Mouse (Mus musculus) embryonic facial prominence, embryonic 14.5 days (tissue): Measurements from ENCODE around the gene 1700025G04Rik. TPM values are rescaled to one million over a fixed set of nuclear protein-coding genes. Genes with fewer than 3 reads are reported as not detected.

Experiments
- ATAC-seq: fragments of 200-750 bp; cut with Nextera tagmentation; 2 replicates; pipeline ENCODE4 v1.8.0; 2017; ENCODE audit warnings: low read depth, moderate number of reproducible peaks, moderate TSS enrichment
- DNase-seq: peaks from one replicate; pipeline ENCODE4 v3.0.0-alpha.2; 2015; ENCODE audit warnings: low spot score
- H3K27ac ChIP-seq: fragments of 300-500 bp; sonication (generic); replicated peaks from 2 replicates; pipeline ENCODE4 v1.5.1; 2014; ENCODE audit warnings: low read depth, mild to moderate bottlenecking, low read length, moderate library complexity
- H3K27me3 ChIP-seq: fragments of 300-500 bp; sonication (generic); replicated peaks from 2 replicates; pipeline ENCODE4 v1.6.1; 2014; ENCODE audit warnings: low read length; ENCODE audit not compliant: control insufficient read depth, insufficient read depth
- H3K36me3 ChIP-seq: fragments of 300-500 bp; sonication (generic); 2 replicates; pipeline ENCODE4 v1.6.1; 2014; ENCODE audit warnings: low read length, mixed read lengths; ENCODE audit not compliant: control insufficient read depth, insufficient read depth
- H3K4me1 ChIP-seq: fragments of 300-500 bp; sonication (generic); 2 replicates; pipeline ENCODE4 v1.6.1; 2014; ENCODE audit warnings: antibody characterized with exemption, low read length; ENCODE audit not compliant: control insufficient read depth, insufficient read depth
- H3K4me2 ChIP-seq: fragments of 300-500 bp; sonication (generic); 2 replicates; pipeline ENCODE4 v1.6.1; 2014; ENCODE audit warnings: low read depth, mild to moderate bottlenecking, low read length, moderate library complexity, mixed read lengths
- H3K4me3 ChIP-seq: fragments of 300-500 bp; sonication (generic); 2 replicates; pipeline ENCODE4 v1.5.1; 2014; ENCODE audit warnings: low read depth, mild to moderate bottlenecking, low read length
- H3K9ac ChIP-seq: fragments of 300-500 bp; sonication (generic); 2 replicates; pipeline ENCODE4 v1.6.1; 2014; ENCODE audit warnings: low read depth, mild to moderate bottlenecking, low read length, moderate library complexity, mixed read lengths
- H3K9me3 ChIP-seq: fragments of 300-500 bp; sonication (generic); 2 replicates; pipeline ENCODE4 v1.6.1; 2016; ENCODE audit warnings: low read length; ENCODE audit not compliant: control insufficient read depth
- WGBS: fragments of 180-500 bp; shearing (Covaris S2); extraction: QIAGEN DNeasy Blood & Tissue Kit; methylation state at CpG from one replicate; pipeline ENCODE4 v1.1.7; 2014; 5-methylcytosine and 5-hydroxymethylcytosine counted together
- polyA plus RNA-seq: library from polyadenylated mRNA; unstranded; fragments of >200 nt; fragmentation: Nextera tagmentation; extraction: Ambion mirVana; gene quantifications from 2 replicates; pipeline ENCODE4 v1.2.1, GENCODE M21; 2014

The 1700025G04Rik gene
- polyA plus RNA-seq, 1 experiment from 2014 or later = 35.5 TPM

- Histone ChIP-seq H3K4me2 (no peak overlapping the region), H3K9me3 (no peaks in the 10 kb centered on the region), H3K27me3 (no peaks in the 10 kb centered on the region), H3K9ac (no peak overlapping the region; the same call in 1 of the 2 replicates), H3K4me3 (no peak overlapping the region), H3K36me3 (peaks cover 1% of the 10 kb centered on the region; the same call in 1 of the 2 replicates), H3K4me1 (peaks cover 46% of the 10 kb centered on the region), H3K27ac (peak overlapping the region; percentile 50)
- WGBS = 38% methylated on average over 5 of the region's 5 CpGs
- DNase-seq = peak; percentile 83
- ATAC-seq = no peak
These were observed 202.3 kb downstream of the 1700025G04Rik start for GRCm38 (mm10) chr1:151887631-151888030.

DNA sequence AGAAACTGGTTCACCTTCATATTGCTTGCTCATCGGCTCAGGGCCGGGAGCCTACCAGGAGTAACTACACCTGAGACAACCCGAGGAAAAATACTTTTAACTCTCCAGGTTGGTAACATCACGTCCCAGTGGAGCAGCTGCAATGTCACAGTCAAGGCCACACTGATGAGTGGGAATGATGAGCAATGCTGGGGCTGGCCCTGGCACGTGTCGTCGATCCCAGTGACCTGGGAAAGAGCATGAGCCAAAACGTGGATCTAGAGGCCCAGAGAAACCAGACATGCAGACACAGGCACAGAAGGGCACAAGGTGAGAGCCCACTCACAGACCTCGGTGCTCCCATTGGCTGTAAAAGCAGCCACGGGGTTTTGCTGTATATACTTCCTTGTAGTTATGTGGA lies 202.8 kb downstream of the 1700025G04Rik start:
- DNase-seq = no peak
- Histone ChIP-seq H3K9me3 (no peaks in the 10 kb centered on the region), H3K4me1 (peaks cover 46% of the 10 kb centered on the region), H3K9ac (no peak overlapping the region), H3K27me3 (no peaks in the 10 kb centered on the region), H3K27ac (0 out of 2 replicates have a peak overlapping the region, but pooled peaks have one; percentile 50), H3K4me3 (no peak overlapping the region), H3K4me2 (no peak overlapping the region), H3K36me3 (no peaks in the 10 kb centered on the region)
- ATAC-seq = no peak
- 81% methylated on average over 10 of the region's 10 CpGs for WGBS

DNA sequence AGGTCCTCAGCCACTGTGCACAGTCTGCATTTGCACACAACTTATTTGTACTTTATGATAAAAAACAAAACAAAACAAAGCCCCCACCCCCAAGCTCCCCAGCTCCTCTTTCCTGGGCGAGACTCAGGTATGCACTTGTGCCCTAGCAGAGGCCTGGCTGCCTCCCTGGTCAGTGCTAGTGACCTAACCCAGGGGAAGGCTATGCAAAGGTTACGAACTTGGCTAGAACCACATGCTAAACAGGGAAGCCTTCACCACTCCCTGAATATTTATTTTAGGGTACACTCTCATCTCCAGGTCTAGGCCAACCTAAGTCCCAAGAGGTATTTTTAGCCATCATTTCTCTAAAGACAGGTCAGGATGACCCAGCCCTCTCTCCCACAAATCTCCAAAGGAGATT lies 203.8 kb downstream of the 1700025G04Rik start:
- Histone ChIP-seq H3K36me3 (no peaks in the 10 kb centered on the region), H3K27me3 (no peaks in the 10 kb centered on the region), H3K9me3 (no peaks in the 10 kb centered on the region), H3K9ac (no peak overlapping the region), H3K4me1 (peaks cover 40% of the 10 kb centered on the region), H3K27ac (no peak overlapping the region), H3K4me2 (no peak overlapping the region), H3K4me3 (no peak overlapping the region)
- ATAC-seq = no peak
- 93% methylated on average over 2 of the region's 2 CpGs for WGBS
- no peak for DNase-seq

DNA sequence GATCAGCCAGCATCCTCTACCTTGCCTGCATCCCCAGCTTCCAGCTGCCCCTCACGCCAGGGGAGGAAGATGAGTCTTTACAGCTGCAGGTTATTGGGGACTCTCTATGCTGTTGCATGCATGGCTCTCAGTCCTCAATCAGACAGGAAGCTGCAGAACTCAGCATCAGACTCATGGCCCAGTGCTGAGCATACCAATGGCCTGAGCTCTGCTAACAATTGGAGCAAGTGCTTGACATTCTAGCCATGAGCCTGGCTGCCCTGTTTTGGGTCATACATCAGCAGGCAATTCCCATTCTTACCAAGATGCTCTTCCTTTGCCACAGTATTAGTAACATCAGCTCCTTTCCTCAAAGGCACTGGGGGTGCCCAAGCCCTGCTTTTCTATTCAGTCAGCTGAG lies 208.7 kb downstream of the 1700025G04Rik start:
- Histone ChIP-seq H3K9me3 (no peaks in the 10 kb centered on the region), H3K4me3 (no peak overlapping the region), H3K9ac (no peak overlapping the region), H3K27ac (no peak overlapping the region), H3K4me2 (no peak overlapping the region), H3K27me3 (no peaks in the 10 kb centered on the region), H3K4me1 (no peaks in the 10 kb centered on the region; the same call in none of the 2 replicates), H3K36me3 (no peaks in the 10 kb centered on the region)
- DNase-seq (no peak), ATAC-seq (no peak)
- 85% methylated on average over 1 of the region's 1 CpGs for WGBS

GRCm38 (mm10) chr1:151880731-151881130 lies 209.2 kb downstream of the 1700025G04Rik start:
- no peaks in the 10 kb centered on the region for H3K9me3 ChIP-seq

DNA sequence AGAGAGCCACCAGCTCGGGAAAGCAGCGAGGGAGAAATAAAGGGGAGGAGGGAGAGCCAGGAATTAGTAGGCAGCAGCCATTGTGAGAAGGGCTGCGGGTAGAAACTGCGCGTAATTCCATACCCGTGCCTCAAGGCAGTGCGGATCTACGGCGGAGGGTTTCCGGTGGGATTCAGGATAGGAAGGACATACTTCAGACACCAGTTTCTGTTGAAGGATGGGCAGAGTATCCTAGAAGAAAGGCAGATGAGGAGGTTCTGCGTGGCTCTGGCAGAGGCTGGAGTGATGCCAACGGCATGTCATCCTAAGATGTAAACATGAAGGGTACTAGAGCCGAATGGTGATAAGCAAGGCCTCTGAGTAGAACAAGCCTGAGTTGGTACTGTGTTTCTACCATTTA lies 210.0 kb downstream of the 1700025G04Rik start:
- H3K4me1 ChIP-seq = no peaks in the 10 kb centered on the region; the same call in none of the 2 replicates
- DNase-seq (no peak), ATAC-seq (no peak)
- H3K4me2 ChIP-seq = no peak overlapping the region
- no peaks in the 10 kb centered on the region for H3K27me3 ChIP-seq
- H3K9ac ChIP-seq = no peak overlapping the region
- no peaks in the 10 kb centered on the region for H3K36me3 ChIP-seq
- H3K4me3 ChIP-seq = no peak overlapping the region
- H3K9me3 ChIP-seq = no peaks in the 10 kb centered on the region
- no peak overlapping the region for H3K27ac ChIP-seq
- 80% methylated on average over 13 of the region's 13 CpGs for WGBS

More at GRCm38 (mm10) chr1:151880731-151881130, 209.2 kb downstream of the 1700025G04Rik start:
- Histone ChIP-seq H3K27me3 (no peaks in the 10 kb centered on the region), H3K4me3 (no peak overlapping the region), H3K9ac (no peak overlapping the region), H3K27ac (no peak overlapping the region), H3K4me1 (no peaks in the 10 kb centered on the region; the same call in none of the 2 replicates), H3K4me2 (no peak overlapping the region), H3K36me3 (no peaks in the 10 kb centered on the region)
- ATAC-seq = no peak
- DNase-seq = no peak
- 70% methylated on average over 5 of the region's 5 CpGs for WGBS

DNA sequence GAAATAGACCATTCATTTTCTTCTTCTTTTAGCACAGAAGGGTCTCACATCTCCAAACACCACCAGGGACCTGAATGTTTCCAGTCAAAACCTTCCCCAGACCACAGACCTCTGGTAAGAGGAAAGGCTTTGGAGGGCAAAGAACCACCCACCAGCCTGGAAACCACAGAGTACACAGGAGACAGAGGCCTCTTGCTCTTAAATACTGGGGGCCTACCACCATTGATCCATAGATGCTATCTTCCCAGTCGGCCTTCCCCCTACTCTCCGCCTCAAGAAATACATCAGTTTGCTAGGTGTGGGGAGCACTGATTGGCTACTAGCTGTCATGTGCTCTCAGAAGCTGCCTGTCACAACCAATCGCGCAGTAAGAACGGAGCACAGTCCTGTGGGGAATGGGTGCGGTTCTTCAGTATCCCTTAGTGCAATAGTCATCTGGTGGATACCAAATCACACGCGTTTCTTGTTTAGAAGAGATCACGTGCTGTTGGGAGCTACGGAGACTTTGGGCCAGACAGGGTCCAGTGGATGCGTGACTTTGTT lies 210.5 kb downstream of the 1700025G04Rik start:
- no peaks in the 10 kb centered on the region for H3K9me3 ChIP-seq
- H3K4me1 ChIP-seq = no peaks in the 10 kb centered on the region; the same call in 1 of the 2 replicates
- no peaks in the 10 kb centered on the region for H3K36me3 ChIP-seq
- whole genome bisulfite sequencing = 81% methylated on average over 11 of the region's 11 CpGs
- ATAC-seq (peak; percentile 67; the same call in 1 of the 2 replicates), DNase-seq (peak; percentile 48)
- H3K9ac ChIP-seq = no peak overlapping the region
- no peak overlapping the region for H3K4me3 ChIP-seq
- no peak overlapping the region for H3K4me2 ChIP-seq
- peak overlapping the region; percentile 64 for H3K27ac ChIP-seq
- H3K27me3 ChIP-seq = no peaks in the 10 kb centered on the region

DNA sequence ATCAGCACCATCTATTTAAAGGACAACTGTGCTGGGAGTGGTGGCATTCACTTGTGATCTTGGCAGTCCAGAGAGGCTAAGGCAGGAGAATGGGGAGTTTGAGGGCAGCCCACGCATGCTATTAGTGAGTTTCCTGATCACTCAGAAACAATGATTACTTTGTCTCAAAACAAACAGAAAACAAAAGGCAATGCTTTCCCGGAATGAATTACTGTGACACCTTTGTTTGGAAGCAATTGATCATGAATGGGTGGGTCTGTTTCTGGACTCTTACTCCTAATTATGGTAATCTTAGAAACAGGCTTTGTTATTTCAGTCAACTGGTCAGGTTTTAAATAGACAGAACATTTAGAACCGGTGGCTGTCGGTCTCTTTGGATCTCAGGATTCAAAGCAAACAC lies 211.5 kb downstream of the 1700025G04Rik start:
- Histone ChIP-seq H3K9me3 (no peaks in the 10 kb centered on the region), H3K4me3 (no peak overlapping the region), H3K9ac (no peak overlapping the region), H3K4me1 (no peaks in the 10 kb centered on the region; the same call in 1 of the 2 replicates), H3K27ac (0 out of 2 replicates have a peak overlapping the region, but pooled peaks have one; percentile 28), H3K4me2 (no peak overlapping the region), H3K36me3 (no peaks in the 10 kb centered on the region), H3K27me3 (no peaks in the 10 kb centered on the region)
- 23% methylated on average over 4 of the region's 4 CpGs for WGBS
- no peak for ATAC-seq
- DNase-seq = no peak

GRCm38 (mm10) chr1:151872971-151873370 lies 217.0 kb downstream of the 1700025G04Rik start:
- Histone ChIP-seq H3K4me2 (no peak overlapping the region), H3K9me3 (no peaks in the 10 kb centered on the region), H3K27me3 (no peaks in the 10 kb centered on the region), H3K4me3 (no peak overlapping the region), H3K27ac (no peak overlapping the region), H3K9ac (no peak overlapping the region), H3K36me3 (no peaks in the 10 kb centered on the region), H3K4me1 (no peaks in the 10 kb centered on the region; the same call in 1 of the 2 replicates)
- 77% methylated on average over 5 of the region's 5 CpGs for WGBS
- ATAC-seq = no peak
- DNase-seq = no peak
